ENCODE assay signal across 15 mouse cellular contexts in genomic region chr12:76853378-76854142, GRCm38 (mm10). TPM values are rescaled to one million over a fixed set of nuclear protein-coding genes. Genes with fewer than 3 reads are reported as not detected.
DNase-seq lines count a peak whose midpoint lies in the region; ATAC-seq and TF ChIP-seq lines count a peak whose summit lies in the region.
"Had no signal": no experiment of that assay in that cellular context is flagged by ENCODE, and none has a peak within 500 bp of the region (broad histone marks: within the 10 kb centered on the region; RNA-seq: fewer than 3 reads in every experiment).

No protein-coding gene starts in this region.

- TF ChIP-seq CTCF in midbrain, postnatal 0 days (IDR thresholded peaks at IDR 0.05), result no peak

- 86% methylated on average over 1 of the region's 1 CpGs for WGBS in midbrain, embryonic 12.5 days
- WGBS in midbrain, postnatal 0 days, result 100% methylated on average over 1 of the region's 1 CpGs

- H3K9me3 ChIP-seq in midbrain, embryonic 12.5 days, result no peaks in the 10 kb centered on the region
- H3K9me3 ChIP-seq in midbrain, postnatal 0 days (ENCODE audit: low read length), result no peaks in the 10 kb centered on the region
- H3K9me3 ChIP-seq: liver, embryonic 15.5 days had no signal

- intact Hi-C loops in left cerebral cortex, postnatal 4 days (cut with DNase I), result no loop called here

- H3K36me3 ChIP-seq in midbrain, embryonic 12.5 days, result no peaks in the 10 kb centered on the region
- no peaks in the 10 kb centered on the region for H3K36me3 ChIP-seq in midbrain, postnatal 0 days (ENCODE audit: insufficient read depth, low read length)
- H3K36me3 ChIP-seq: liver, embryonic 15.5 days had no signal

- H3K4me3 ChIP-seq in midbrain, embryonic 12.5 days, result no peak overlapping the region
- H3K4me3 ChIP-seq in midbrain, postnatal 0 days (ENCODE audit: low read depth, low read length), result no peak overlapping the region
- H3K4me3 ChIP-seq: heart, adult 2 months; liver, embryonic 15.5 days had no signal

- H3K27me3 ChIP-seq in midbrain, embryonic 12.5 days, result no peaks in the 10 kb centered on the region
- no peaks in the 10 kb centered on the region for H3K27me3 ChIP-seq in midbrain, postnatal 0 days (ENCODE audit: insufficient read depth, low read length)
- H3K27me3 ChIP-seq: liver, embryonic 15.5 days had no signal

- DNase-seq in midbrain, postnatal 0 days (ENCODE audit: low spot score), result no peak
- peak; percentile 58 for DNase-seq in R1 (ENCODE audit: low read depth, low spot score)
- DNase-seq in yolk sac, embryonic 10.5 days (ENCODE audit: low spot score), result peak; percentile 57
- DNase-seq in left cerebral cortex, postnatal 4 days, result no peak
- DNase-seq in gastrocnemius, postnatal 4 days (ENCODE audit: low spot score in 2 of 2), result no peak
- DNase-seq: heart, adult 2 months; heart, postnatal 14 days; kidney, postnatal 25 days; lung, postnatal 14 days; right cerebral cortex, postnatal 4 days had no signal

- 0 out of 2 replicates have a peak overlapping the region, but pooled peaks have one; percentile 25 for H3K27ac ChIP-seq in midbrain, embryonic 12.5 days (replicated peaks)
- no peak overlapping the region for H3K27ac ChIP-seq in midbrain, postnatal 0 days (ENCODE audit: low read depth, low read length)
- H3K27ac ChIP-seq: heart, adult 2 months; liver, embryonic 15.5 days had no signal

- no peak overlapping the region for H3K9ac ChIP-seq in midbrain, embryonic 12.5 days (replicated peaks)
- no peak overlapping the region for H3K9ac ChIP-seq in midbrain, postnatal 0 days (replicated peaks; ENCODE audit: low read length, poor library complexity, severe bottlenecking)
- H3K9ac ChIP-seq: liver, embryonic 15.5 days had no signal

- no peak overlapping the region for H3K4me2 ChIP-seq in midbrain, embryonic 12.5 days (replicated peaks)
- H3K4me2 ChIP-seq in midbrain, postnatal 0 days (ENCODE audit: low read depth, low read length, poor library complexity, severe bottlenecking), result no peak overlapping the region
- H3K4me2 ChIP-seq: liver, embryonic 15.5 days; midbrain, embryonic 11.5 days had no signal

- ATAC-seq in midbrain, embryonic 12.5 days (ENCODE audit: low FRiP score, low read depth), result no peak
- ATAC-seq in midbrain, postnatal 0 days (ENCODE audit: low FRiP score), result no peak
- ATAC-seq in inflammation-experienced regulatory T-cells, adult 6 months, result peak; percentile 60

- H3K4me1 ChIP-seq in midbrain, embryonic 12.5 days, result peaks cover 11% of the 10 kb centered on the region; the same call in 1 of the 2 replicates
- no peaks in the 10 kb centered on the region for H3K4me1 ChIP-seq in midbrain, postnatal 0 days (ENCODE audit: insufficient read depth, low read length)

RNA-seq across cellular contexts. Expression of gene Rab15, which starts 30.9 kb away (rescaled TPM):
- 14.7 and 16.0 TPM in 2 replicates for polyA plus RNA-seq in midbrain, embryonic 12.5 days (2016; fragmentation: Nextera tagmentation; extraction: Ambion mirVana)
- total RNA-seq in midbrain, postnatal 0 days (2014; rRNA removed), result 91.1 and 122 TPM in 2 replicates
- polyA plus RNA-seq in midbrain, postnatal 0 days (2015; fragmentation: Nextera tagmentation; extraction: Ambion mirVana), result 57.2 and 58.9 TPM in 2 replicates
- not detected for polyA plus RNA-seq in inflammation-experienced regulatory T-cells, adult 6 months (2017; shearing (Covaris generic))
- total RNA-seq in left cerebral cortex, postnatal 4 days (2021), result 100 to 1,000 TPM; 102 to 111 TPM
- 10 to 100 TPM; 15.0 to 18.1 TPM for total RNA-seq in gastrocnemius, postnatal 4 days (2021)

RNA-seq across cellular contexts. Expression of gene Gpx2, which starts 58.2 kb away (rescaled TPM):
- polyA plus RNA-seq in midbrain, embryonic 12.5 days (2016; fragmentation: Nextera tagmentation; extraction: Ambion mirVana), result not detected in 2 replicates
- 0.33 TPM in 1 of 2 replicates, not detected in the other for total RNA-seq in midbrain, postnatal 0 days (2014; rRNA removed)
- 0.21 TPM in 1 of 2 replicates, not detected in the other for polyA plus RNA-seq in midbrain, postnatal 0 days (2015; fragmentation: Nextera tagmentation; extraction: Ambion mirVana)
- polyA plus RNA-seq in inflammation-experienced regulatory T-cells, adult 6 months (2017; shearing (Covaris generic)), result not detected
- not detected for total RNA-seq in left cerebral cortex, postnatal 4 days (2021)
- total RNA-seq in gastrocnemius, postnatal 4 days (2021), result not detected
- total RNA-seq: adrenal gland, postnatal 4 days; heart, adult 2 months; heart, postnatal 14 days had no signal
- polyA plus RNA-seq: liver, embryonic 15.5 days; midbrain, embryonic 11.5 days had no signal

Comparison
In these comparisons a context has a peak if more than half of its experiments do, and no peak if none do; other contexts are left out.
1. DNase-seq: peak in R1 (single experiment) and yolk sac, embryonic 10.5 days (single experiment); none in midbrain, postnatal 0 days (single experiment), left cerebral cortex, postnatal 4 days (single experiment) and gastrocnemius, postnatal 4 days (0 of 2).